Mouse (Mus musculus): ENCODE data around the gene Entr1. TPM values are rescaled to one million over a fixed set of nuclear protein-coding genes. Genes with fewer than 3 reads are reported as not detected.

Gene Entr1
- polyA plus RNA-seq, 1 experiment = 68.4 TPM

GRCm38 (mm10) chr2:26380131-26380771 is 8.9 kb downstream of the Entr1 start, which contains the start of gene Snapc4:
TSS of gene Snapc4 (minus strand) at chr2:26380653.
- Histone ChIP-seq H3K9ac (ENCODE audit: low read depth, poor library complexity, severe bottlenecking) (peak within 1 kb of the TSS; percentile 71), H3K4me1 (ENCODE audit: control insufficient read depth, insufficient read depth, low read length) (no peaks in the 10 kb centered on the region), H3K4me3 (ENCODE audit: low read depth, low read length) (peak within 1 kb of the TSS; percentile 97), H3K27me3 (ENCODE audit: control insufficient read depth, insufficient read depth, low read length, poor library complexity, severe bottlenecking) (no peaks in the 10 kb centered on the region), H3K36me3 (ENCODE audit: control insufficient read depth, insufficient read depth, low read length, poor library complexity, severe bottlenecking) (peaks cover 36% of the 10 kb centered on the region), H3K27ac (ENCODE audit: insufficient read depth, low read length) (no peak within 1 kb of the TSS), H3K9me3 (replicated peaks; ENCODE audit: control insufficient read depth, insufficient read depth, low read length, poor library complexity, severe bottlenecking) (no peaks in the 10 kb centered on the region)
- TF ChIP-seq POLR2A (IDR thresholded peaks at IDR 0.05; ENCODE audit: insufficient read depth, low read length) (peak; percentile 64), CTCF (IDR thresholded peaks at IDR 0.05; ENCODE audit: low read depth, low read length) (no peak)

DNA sequence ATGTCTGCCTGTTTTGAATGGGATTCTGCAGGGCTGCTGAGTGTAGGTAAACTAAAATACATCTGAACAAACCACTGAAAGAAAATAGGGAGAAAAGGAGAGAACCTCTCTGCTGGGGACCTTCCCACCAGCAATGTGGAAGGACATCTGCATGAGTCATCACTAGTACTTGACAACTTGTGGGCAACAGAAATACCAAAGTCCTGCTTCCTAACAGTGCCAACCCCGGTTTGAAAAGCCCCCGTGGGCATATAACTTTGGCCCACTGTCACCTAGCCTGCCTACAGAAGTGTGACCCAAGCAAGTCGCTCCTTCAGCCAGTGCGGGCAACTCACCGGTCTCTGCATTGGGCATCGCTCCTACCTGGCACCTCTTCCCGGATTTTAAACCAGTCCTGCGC is 16.7 kb downstream of the Entr1 start:
- no peak overlapping the region for H3K27ac ChIP-seq (ENCODE audit: insufficient read depth, low read length)
- no peak overlapping the region for H3K4me3 ChIP-seq (ENCODE audit: low read depth, low read length)
- H3K4me1 ChIP-seq (ENCODE audit: control insufficient read depth, insufficient read depth, low read length) = no peaks in the 10 kb centered on the region
- no peaks in the 10 kb centered on the region for H3K27me3 ChIP-seq (ENCODE audit: control insufficient read depth, insufficient read depth, low read length, poor library complexity, severe bottlenecking)
- TF ChIP-seq POLR2A (IDR thresholded peaks at IDR 0.05; ENCODE audit: insufficient read depth, low read length) = no peak
- TF ChIP-seq CTCF (IDR thresholded peaks at IDR 0.05; ENCODE audit: low read depth, low read length) = no peak
- no peak for TF ChIP-seq EP300 (IDR thresholded peaks at IDR 0.05; ENCODE audit: insufficient read depth, low read depth, low read length)
- no peaks in the 10 kb centered on the region for H3K9me3 ChIP-seq (replicated peaks; ENCODE audit: control insufficient read depth, insufficient read depth, low read length, poor library complexity, severe bottlenecking)
- H3K36me3 ChIP-seq (ENCODE audit: control insufficient read depth, insufficient read depth, low read length, poor library complexity, severe bottlenecking) = peaks cover 64% of the 10 kb centered on the region
- H3K9ac ChIP-seq (ENCODE audit: low read depth, poor library complexity, severe bottlenecking) = no peak overlapping the region

DNA sequence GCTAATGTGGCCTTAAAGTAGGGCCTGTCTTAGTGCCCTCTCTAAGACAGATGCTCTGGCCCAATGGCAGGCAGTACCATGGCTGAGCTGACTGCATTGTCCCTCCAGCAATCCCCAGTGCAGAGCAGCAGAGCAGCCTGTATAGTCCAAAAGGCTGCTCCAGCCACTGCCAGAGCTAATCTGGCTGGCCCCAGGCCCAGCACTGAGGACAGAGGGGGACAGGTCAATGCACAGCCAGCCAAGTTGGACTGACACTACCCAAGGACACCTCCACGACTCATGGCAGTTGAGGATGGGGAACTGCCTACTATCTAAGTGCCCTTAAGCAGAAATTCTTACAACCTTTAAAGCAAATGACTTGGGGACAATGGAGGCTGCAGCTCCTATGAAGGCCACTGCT is 20.5 kb downstream of the Entr1 start:
- peaks cover 50% of the 10 kb centered on the region for H3K36me3 ChIP-seq (ENCODE audit: control insufficient read depth, insufficient read depth, low read length, poor library complexity, severe bottlenecking)
- TF ChIP-seq CTCF (IDR thresholded peaks at IDR 0.05; ENCODE audit: low read depth, low read length) (no peak), EP300 (IDR thresholded peaks at IDR 0.05; ENCODE audit: insufficient read depth, low read depth, low read length) (no peak), POLR2A (IDR thresholded peaks at IDR 0.05; ENCODE audit: insufficient read depth, low read length) (no peak)
- H3K4me1 ChIP-seq (ENCODE audit: control insufficient read depth, insufficient read depth, low read length) = no peaks in the 10 kb centered on the region
- no peak overlapping the region for H3K4me3 ChIP-seq (ENCODE audit: low read depth, low read length)
- H3K9me3 ChIP-seq (replicated peaks; ENCODE audit: control insufficient read depth, insufficient read depth, low read length, poor library complexity, severe bottlenecking) = no peaks in the 10 kb centered on the region
- H3K27ac ChIP-seq (ENCODE audit: insufficient read depth, low read length) = no peak overlapping the region
- no peak overlapping the region for H3K9ac ChIP-seq (ENCODE audit: low read depth, poor library complexity, severe bottlenecking)
- no peaks in the 10 kb centered on the region for H3K27me3 ChIP-seq (ENCODE audit: control insufficient read depth, insufficient read depth, low read length, poor library complexity, severe bottlenecking)

DNA sequence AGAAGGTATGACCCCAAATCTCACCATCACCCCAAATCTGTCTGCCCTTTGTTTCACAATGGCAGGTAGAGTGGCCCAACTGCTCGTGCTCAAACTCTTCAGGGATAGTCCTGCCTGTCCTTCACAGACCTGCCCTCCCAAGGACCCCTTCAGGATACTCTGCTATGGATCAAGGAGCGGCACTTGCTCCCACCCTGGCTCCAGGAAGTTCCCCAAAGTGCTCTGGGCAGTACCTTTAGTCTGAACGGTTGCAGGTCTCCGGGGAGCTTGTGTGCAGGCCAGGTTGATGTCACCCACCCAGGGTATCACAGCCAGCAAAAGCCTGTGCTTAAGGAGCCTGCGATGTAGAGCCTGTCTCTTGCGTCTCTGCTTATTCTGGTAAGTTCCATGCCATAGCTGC is 21.2 kb downstream of the Entr1 start:
- no peak for TF ChIP-seq EP300 (IDR thresholded peaks at IDR 0.05; ENCODE audit: insufficient read depth, low read depth, low read length)
- no peak for TF ChIP-seq POLR2A (IDR thresholded peaks at IDR 0.05; ENCODE audit: insufficient read depth, low read length)
- no peak for TF ChIP-seq CTCF (IDR thresholded peaks at IDR 0.05; ENCODE audit: low read depth, low read length)
- Histone ChIP-seq H3K27ac (ENCODE audit: insufficient read depth, low read length) (no peak overlapping the region), H3K4me3 (ENCODE audit: low read depth, low read length) (no peak overlapping the region), H3K27me3 (ENCODE audit: control insufficient read depth, insufficient read depth, low read length, poor library complexity, severe bottlenecking) (no peaks in the 10 kb centered on the region), H3K36me3 (ENCODE audit: control insufficient read depth, insufficient read depth, low read length, poor library complexity, severe bottlenecking) (peaks cover 47% of the 10 kb centered on the region), H3K9ac (ENCODE audit: low read depth, poor library complexity, severe bottlenecking) (no peak overlapping the region), H3K4me1 (ENCODE audit: control insufficient read depth, insufficient read depth, low read length) (no peaks in the 10 kb centered on the region), H3K9me3 (replicated peaks; ENCODE audit: control insufficient read depth, insufficient read depth, low read length, poor library complexity, severe bottlenecking) (no peaks in the 10 kb centered on the region)

DNA sequence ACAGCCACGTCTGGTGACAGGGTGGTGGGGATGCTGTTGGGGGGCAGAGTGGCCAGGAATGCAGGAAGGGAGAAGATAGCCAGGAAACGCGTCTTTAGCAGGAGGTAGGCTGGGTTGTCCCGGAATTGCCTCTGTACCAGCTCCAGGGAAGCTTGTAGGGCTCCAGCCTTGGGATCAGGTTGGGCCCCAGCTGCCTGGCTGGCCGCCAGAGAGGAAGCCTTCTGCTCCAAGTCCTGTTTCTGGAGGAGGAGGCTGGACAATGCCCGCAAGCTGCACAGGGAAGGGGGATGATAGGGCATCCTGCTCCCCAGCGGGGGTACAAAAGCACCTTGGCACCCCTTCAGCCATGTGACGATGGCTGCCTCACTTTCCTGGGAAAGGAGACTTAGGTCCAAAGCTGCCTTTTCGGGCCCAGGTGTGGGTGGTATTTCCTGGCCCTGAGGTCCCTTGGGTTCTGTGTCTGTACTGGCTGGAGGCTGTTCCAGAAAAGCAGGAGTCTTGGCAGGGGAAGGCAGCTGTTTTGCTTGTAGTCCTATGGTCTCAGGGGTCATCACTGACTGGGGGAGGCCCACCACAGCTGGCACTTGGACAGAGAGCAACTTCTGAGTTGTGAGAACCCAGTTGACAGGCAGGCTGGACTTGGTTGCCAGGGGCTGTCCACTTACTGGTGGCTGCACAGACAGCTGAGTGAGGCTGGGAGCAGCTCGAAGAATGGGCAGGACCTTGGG is 24.2 kb downstream of the Entr1 start:
- H3K27ac ChIP-seq (ENCODE audit: insufficient read depth, low read length) = no peak overlapping the region
- no peak overlapping the region for H3K9ac ChIP-seq (ENCODE audit: low read depth, poor library complexity, severe bottlenecking)
- no peaks in the 10 kb centered on the region for H3K9me3 ChIP-seq (replicated peaks; ENCODE audit: control insufficient read depth, insufficient read depth, low read length, poor library complexity, severe bottlenecking)
- H3K4me3 ChIP-seq (ENCODE audit: low read depth, low read length) = no peak overlapping the region
- no peaks in the 10 kb centered on the region for H3K27me3 ChIP-seq (ENCODE audit: control insufficient read depth, insufficient read depth, low read length, poor library complexity, severe bottlenecking)
- peaks cover 26% of the 10 kb centered on the region for H3K36me3 ChIP-seq (ENCODE audit: control insufficient read depth, insufficient read depth, low read length, poor library complexity, severe bottlenecking)
- TF ChIP-seq POLR2A (IDR thresholded peaks at IDR 0.05; ENCODE audit: insufficient read depth, low read length) = no peak
- no peak for TF ChIP-seq EP300 (IDR thresholded peaks at IDR 0.05; ENCODE audit: insufficient read depth, low read depth, low read length)
- TF ChIP-seq CTCF (IDR thresholded peaks at IDR 0.05; ENCODE audit: low read depth, low read length) = no peak
- no peaks in the 10 kb centered on the region for H3K4me1 ChIP-seq (ENCODE audit: control insufficient read depth, insufficient read depth, low read length)

DNA sequence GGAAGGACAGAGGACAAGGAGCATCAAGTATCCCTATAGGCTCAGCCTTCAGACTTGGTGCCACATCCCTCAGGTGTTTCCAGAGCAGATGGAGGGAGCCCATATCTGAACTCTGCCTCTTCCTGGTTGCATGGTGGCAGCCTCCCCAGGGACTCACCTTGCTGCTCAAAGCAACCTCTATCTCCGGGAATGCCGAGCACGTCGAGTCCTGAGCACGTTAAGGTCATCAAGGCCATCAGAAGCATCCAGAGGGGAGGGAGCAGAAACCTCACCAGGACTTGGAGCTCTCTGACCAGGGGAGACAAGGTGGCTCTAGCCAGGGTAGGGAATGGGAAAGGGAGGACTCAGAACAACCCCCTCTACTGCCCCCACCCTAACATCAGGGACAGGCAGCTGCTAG is 25.6 kb downstream of the Entr1 start:
- no peak overlapping the region for H3K27ac ChIP-seq (ENCODE audit: insufficient read depth, low read length)
- peaks cover 14% of the 10 kb centered on the region for H3K36me3 ChIP-seq (ENCODE audit: control insufficient read depth, insufficient read depth, low read length, poor library complexity, severe bottlenecking)
- H3K9ac ChIP-seq (ENCODE audit: low read depth, poor library complexity, severe bottlenecking) = no peak overlapping the region
- no peak for TF ChIP-seq POLR2A (IDR thresholded peaks at IDR 0.05; ENCODE audit: insufficient read depth, low read length)
- TF ChIP-seq CTCF (IDR thresholded peaks at IDR 0.05; ENCODE audit: low read depth, low read length) = no peak
- no peak for TF ChIP-seq EP300 (IDR thresholded peaks at IDR 0.05; ENCODE audit: insufficient read depth, low read depth, low read length)
- no peaks in the 10 kb centered on the region for H3K9me3 ChIP-seq (replicated peaks; ENCODE audit: control insufficient read depth, insufficient read depth, low read length, poor library complexity, severe bottlenecking)
- H3K4me3 ChIP-seq (ENCODE audit: low read depth, low read length) = no peak overlapping the region
- H3K27me3 ChIP-seq (ENCODE audit: control insufficient read depth, insufficient read depth, low read length, poor library complexity, severe bottlenecking) = no peaks in the 10 kb centered on the region
- H3K4me1 ChIP-seq (ENCODE audit: control insufficient read depth, insufficient read depth, low read length) = no peaks in the 10 kb centered on the region
